Mouse (Mus musculus): Measurements from ENCODE around the gene Hexb. TPM values are rescaled to one million over a fixed set of nuclear protein-coding genes. Genes with fewer than 3 reads are reported as not detected.

Gene Hexb
- 29.5 and 30.5 TPM in 2 replicates for total RNA-seq (2017)

DNA sequence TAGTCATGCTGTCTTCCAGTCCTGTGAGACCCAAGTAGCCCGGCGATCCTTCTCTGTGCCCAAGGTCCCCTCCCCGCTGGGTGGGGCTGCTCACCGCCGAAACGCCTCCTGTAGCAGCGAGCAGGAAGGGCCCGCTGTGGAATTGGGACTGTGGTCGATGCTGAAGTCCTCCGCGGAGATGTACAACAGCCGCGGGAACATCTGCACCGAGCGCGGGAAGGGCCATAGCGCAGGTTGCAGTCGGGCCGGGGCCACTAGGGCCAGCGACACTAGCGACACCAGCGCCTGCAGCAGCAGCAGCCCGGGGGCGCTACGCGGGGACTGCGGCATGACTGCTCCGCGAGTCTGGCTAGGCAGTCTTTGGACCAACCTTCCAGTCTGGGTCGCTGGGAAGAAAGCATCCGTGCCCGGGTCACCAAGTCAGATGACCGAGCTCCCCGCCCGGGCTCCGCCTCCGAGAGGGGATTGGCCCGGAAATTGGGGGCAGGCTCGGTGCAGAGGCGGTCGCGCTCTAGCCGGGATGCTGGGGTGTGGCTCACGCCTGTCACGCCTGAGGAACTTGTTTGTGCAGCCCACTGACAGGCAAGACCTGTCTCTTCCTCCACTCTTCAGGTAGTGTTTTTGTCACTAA lies at the start of gene Hexb:
Gene Hexb (minus strand): TSS at position 426 of the 631 bp plus-strand sequence.
- peak; percentile 99 for ATAC-seq (replicated peaks; ENCODE audit: low read depth, poor library complexity, severe bottlenecking)

DNA sequence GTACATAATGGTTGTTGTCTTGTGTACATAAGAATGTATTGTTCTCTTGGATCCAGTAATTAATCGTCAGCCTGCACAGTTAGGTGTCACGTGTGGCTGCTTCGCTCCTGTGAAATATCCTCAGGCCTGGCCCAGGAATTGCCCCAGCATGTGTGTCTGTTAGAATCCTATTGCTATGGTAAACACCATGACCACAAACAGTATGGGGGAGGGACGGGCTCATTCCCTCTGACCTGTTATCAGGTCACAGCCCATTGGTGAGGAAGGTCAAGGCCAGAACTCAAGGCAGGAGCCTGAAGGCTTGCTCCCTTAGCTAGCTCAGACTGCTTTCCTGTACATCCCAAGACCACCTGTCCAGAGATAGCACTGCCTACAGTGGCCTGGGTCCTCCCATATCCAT lies 49.6 kb upstream of the Hexb start:
- no peak for ATAC-seq (replicated peaks; ENCODE audit: low read depth, poor library complexity, severe bottlenecking)

DNA sequence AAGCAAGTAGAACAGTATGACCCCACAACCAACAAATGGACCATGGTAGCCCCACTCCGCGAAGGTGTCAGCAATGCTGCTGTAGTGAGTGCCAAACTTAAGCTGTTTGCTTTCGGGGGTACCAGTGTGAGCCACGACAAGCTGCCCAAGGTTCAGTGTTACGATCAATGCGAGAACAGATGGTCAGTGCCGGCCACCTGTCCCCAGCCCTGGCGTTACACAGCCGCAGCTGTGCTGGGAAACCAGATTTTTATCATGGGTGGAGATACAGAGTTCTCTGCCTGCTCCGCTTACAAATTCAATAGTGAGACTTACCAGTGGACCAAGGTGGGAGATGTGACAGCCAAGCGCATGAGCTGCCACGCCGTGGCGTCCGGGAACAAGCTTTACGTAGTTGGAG lies 48.1 kb upstream of the Hexb start:
- ATAC-seq (replicated peaks; ENCODE audit: low read depth, poor library complexity, severe bottlenecking) = no peak

DNA sequence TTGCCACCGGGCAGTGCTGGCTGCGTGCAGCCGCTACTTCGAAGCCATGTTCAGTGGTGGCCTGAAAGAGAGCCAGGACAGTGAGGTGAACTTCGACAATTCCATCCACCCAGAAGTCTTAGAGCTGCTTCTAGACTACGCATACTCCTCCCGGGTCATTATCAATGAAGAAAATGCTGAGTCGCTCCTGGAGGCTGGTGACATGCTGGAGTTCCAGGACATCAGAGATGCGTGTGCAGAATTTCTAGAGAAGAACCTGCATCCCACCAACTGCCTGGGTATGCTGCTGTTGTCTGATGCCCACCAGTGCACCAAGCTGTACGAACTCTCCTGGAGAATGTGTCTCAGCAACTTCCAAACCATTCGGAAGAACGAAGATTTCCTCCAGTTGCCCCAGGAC lies 47.0 kb upstream of the Hexb start:
- ATAC-seq (replicated peaks; ENCODE audit: low read depth, poor library complexity, severe bottlenecking) = no peak

DNA sequence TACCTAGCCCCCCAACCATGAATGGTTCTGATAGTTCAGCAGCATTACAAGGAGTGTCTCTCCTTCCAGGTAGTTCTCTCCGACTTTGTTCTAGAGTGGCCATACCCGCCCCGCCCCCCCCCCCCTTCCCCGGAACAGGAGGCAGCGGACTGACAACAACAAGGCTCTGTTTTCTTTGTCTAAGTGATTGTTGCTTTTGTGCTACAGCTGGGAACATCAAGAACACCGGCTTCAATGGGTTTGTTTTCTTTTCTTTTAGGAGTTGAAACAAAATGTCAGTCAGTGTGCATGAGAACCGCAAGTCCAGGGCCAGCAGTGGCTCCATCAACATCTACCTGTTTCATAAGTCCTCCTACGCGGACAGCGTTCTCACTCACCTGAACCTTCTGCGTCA lies 46.6 kb upstream of the Hexb start:
- no peak for ATAC-seq (replicated peaks; ENCODE audit: low read depth, poor library complexity, severe bottlenecking)

DNA sequence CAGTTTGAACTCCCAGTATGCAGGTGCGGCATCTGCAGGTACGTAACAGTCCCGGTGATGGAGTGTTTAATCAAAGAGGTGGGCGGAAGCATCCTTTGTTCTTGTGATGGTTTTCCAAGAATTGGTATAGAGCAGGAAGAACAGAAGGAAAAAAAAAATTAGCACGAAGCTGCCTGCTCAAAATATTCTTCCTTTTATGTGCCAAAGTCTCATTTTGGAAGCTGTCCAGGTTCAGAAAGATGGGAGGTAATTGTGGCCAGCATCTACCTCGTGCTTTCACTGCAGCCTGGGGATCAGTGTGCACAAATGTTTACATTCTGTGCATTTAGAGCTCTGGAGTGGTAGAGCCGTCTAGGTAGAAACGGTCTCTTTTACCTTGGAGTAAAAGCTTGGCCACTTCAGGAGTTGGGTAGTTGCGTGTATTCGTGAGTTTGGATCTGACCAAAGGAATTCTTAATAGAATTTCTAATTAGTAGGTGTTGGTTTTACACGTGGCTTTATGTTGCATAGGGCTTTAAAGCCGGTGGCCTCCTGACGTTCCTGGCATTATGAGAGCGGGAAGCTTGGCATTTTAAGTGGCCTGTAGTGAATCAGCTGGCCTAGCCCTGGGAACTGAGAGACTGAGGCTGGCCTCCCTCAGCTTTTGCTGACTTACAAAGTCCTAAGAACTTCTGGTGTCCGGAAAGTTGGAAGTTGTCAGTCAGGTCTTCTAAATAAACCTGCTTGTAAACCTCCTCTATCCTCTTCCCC lies 46.0 kb upstream of the Hexb start:
- ATAC-seq (replicated peaks; ENCODE audit: low read depth, poor library complexity, severe bottlenecking) = no peak

DNA sequence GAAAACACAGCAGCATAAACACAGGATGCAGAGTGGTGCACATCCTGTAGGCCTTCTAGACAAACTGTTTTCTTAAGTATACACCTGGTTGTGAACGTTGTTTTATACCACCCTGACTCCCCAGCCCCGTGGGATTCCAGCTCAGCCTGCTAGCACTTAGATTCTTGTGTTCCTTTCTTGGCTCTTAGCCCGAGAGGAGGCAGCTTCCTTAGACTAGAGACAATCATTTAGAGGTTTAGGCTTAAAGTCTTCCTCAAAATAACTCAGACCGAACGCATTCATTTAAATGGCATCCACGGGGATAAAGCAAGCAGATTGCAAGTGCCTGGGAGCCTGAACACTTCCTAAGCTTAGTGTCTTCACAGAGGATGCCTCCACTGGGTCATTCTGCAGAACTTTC lies 44.6 kb upstream of the Hexb start:
- no peak for ATAC-seq (replicated peaks; ENCODE audit: low read depth, poor library complexity, severe bottlenecking)

DNA sequence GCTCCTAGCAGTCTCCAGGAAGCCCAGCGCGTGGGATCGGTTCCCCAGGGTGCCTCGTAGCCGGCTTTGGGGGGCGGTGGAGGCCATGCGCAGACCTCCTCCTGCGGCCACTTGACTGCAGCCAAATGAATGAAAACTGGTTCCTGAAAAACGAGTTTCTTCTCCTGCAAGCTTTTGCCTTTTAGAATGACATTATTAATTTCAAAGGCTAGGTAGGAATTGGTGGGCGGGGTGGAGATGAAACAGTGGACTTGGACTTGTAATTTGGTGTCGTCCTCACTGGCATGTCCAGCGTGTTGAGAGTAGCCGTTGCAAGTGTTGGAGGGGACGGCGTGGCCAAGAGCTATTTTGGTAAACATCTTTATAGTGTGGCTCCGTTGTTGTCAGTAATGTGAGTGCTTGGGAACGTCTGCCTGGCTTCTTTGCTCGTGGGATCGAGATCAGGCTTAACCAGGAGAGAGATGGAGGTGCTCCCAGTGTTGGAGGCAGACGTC lies 43.7 kb upstream of the Hexb start:
- ATAC-seq (replicated peaks; ENCODE audit: low read depth, poor library complexity, severe bottlenecking) = no peak

DNA sequence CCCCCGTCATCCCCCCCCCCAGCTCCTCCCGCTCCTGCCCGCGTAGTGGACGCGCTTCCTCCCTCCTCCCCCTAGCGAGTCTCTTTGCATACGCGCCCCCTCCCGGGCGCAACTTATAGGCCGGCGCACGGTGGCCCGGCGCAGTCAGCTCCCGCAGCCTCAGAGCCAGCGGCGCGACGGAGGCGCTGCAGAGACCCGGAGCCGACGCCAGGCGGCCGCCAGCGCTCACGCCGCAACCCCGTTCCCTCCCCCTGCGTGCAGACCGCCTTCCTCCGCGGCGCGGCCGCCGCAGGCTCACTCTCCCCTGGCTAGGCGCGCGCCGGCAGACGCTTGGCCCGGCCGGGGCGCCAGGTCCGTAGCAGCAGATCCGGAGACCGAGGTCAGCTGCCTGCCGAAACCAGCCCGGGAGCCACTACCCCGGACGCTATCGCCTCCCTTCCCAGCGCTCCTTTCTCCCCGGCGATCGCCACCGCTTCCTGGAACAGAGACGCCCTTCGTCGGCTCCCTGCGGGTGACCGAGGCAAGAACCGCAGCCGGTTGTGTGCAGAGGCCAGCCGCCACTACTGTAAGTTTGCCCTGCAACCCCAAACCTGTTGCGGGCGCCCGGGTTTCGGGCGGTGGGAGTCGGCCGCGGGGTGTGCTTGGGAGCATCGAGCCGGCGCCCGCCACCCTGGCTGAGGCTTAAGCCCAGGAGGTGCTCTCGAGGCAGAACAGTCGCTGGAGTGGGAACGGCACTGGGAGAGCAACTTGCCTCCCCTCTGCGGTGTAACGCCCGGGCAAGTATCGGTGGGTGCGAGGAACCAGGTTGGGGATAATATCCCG lies 43.0 kb upstream of the Hexb start, which contains the start of gene Enc1:
Gene Enc1 (plus strand): TSS at position 141 of the 822 bp plus-strand sequence.
- peak; percentile 76 for ATAC-seq (replicated peaks; ENCODE audit: low read depth, poor library complexity, severe bottlenecking)

DNA sequence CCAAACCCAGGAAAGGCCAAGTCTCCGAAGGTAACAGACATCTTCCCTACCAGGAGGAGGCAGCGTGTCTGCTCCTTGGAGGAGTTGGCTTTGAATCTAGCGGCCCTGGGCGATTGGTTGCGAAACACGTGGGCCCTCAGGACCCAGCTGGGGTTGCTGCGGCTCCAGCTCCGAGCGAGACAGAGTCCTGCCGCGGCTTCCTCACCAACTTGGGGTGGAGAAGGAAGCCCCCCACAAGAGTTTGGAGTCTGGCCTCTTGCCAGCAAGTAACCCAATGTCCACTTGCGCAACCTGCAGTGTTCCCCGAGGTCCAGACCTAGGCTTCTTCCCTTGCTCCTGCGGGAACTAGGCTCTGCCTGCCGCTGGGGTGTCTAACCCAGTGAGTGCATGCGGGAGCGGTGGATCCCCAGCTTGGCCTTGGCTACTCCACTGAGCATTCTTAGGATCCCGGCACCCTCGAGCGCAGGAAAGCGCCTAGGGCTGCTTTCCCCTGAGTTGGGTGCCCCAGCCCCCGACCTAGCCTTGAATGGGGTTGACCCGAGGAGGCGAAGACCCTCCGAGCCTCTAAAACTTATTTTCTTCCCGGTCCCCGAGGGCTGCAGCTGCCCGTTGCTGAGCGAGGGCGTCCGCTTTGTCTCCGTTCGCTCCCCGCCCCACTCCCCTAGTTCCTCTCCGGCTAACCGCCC lies 42.3 kb upstream of the Hexb start:
- peak; percentile 60 for ATAC-seq (replicated peaks; ENCODE audit: low read depth, poor library complexity, severe bottlenecking)

DNA sequence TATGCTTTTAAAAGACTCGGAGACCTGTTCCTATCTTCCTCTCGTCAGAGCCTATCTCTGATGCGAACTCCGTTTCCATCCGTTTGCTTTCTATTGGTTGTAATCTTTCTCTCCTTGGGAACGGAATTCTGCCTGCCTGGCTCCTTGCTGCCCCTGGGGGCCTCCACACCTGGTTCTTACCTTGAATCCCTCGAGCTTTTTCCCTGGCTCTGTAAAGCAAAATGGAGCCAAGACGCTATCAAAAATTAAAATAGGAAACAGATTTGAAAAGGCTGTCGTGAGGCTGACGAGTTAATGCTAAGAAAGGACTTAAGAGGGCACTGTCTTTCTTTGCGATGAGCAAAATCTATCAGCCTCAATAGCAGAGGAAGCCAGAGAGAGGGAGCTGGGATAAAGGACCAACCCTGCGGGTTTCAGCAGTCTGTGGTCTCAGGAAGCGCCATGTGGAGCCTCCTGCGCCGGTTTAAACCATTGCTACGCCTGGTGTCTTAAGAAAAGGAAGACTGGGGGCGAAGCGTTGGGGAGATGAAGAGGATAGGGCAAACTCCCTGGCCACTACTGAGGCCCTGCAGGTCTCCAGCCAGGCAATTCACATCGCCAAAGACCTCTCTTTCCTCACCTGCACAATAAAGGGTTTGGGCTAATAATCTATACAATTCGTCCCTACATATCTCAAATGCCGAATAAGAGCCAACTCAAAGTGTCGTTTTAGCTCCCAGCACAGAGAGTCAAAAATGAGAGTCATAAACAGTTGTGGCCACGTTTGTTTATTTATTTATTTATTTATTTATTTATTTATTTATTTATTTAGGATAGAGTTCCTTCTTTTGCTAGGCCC lies 41.4 kb upstream of the Hexb start:
- peak; percentile 30 for ATAC-seq (replicated peaks; ENCODE audit: low read depth, poor library complexity, severe bottlenecking)

DNA sequence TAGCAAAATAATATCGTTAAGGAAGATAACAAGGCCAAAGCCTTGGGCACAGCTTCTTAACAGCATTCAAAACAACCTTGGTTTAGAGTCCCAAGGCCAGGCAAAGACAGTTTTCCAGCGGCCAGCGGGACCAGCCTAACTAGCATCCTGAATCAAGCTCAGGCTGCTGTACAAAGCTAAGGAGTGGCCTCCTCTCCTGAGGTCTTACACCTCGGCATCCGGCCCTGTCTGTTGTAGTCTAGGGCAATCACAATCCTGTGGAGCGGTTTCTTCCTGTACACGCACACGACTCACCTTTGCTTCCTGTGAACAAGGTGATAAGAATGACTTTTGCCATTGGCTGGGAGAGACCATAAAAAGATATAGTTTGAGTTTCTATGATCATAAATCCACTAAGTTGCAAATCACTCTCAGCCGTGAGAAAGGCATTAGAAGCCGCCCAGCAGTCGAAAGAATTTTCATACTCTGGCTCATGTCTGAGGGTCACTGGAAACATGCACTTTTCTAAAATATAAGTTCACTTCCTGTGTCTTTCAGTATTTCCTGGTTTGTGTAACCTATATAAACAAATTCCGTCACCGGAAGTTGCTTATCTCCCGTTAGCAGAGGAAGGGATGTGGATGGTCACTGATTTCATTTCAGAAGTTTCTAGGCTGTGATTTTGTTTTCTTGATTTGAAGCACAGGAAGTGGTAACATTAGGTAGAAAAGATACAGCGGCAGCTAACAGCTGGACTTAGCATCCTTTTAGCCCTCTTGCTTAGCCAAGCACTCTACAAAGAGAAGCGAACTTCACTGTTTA lies 40.2 kb upstream of the Hexb start:
- no peak for ATAC-seq (replicated peaks; ENCODE audit: low read depth, poor library complexity, severe bottlenecking)

DNA sequence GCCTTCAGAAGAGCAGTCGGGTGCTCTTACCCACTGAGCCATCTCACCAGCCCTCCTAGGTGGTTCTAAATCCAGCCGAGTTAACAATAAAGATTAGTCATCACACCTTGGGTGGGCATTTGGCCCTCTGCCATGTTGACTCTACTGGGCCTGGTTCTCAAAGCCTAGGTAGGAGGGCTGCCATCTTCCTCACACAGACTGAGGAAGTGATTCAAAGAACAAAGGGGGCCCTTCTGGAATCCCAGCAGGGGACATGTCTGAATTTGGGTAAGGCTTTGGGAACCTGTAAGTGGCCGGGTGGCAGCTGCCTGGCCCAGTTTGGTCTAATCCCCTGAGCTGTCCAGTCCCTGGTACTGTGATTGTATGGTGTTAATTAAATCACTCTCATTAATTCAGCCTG lies 39.5 kb upstream of the Hexb start:
- no peak for ATAC-seq (replicated peaks; ENCODE audit: low read depth, poor library complexity, severe bottlenecking)

DNA sequence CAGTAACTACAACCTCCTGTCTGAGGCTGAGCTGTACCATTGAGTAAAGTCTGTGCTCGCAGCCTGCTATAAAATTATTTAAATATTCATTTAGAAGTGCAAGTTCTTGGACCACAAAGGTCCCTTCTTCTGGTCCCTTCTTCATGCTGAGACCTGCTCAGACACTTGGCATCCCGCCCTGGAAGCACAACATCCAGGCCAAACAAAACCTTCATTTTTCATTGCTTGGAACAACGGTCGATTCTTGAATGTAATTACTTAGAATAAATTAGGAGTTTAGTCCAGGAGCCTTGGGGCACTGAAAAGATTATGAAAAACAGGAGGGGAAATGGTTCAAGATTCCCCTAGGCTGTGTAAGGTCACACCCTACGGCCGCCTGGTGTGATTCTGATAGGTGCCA lies 37.8 kb upstream of the Hexb start:
- no peak for ATAC-seq (replicated peaks; ENCODE audit: low read depth, poor library complexity, severe bottlenecking)

DNA sequence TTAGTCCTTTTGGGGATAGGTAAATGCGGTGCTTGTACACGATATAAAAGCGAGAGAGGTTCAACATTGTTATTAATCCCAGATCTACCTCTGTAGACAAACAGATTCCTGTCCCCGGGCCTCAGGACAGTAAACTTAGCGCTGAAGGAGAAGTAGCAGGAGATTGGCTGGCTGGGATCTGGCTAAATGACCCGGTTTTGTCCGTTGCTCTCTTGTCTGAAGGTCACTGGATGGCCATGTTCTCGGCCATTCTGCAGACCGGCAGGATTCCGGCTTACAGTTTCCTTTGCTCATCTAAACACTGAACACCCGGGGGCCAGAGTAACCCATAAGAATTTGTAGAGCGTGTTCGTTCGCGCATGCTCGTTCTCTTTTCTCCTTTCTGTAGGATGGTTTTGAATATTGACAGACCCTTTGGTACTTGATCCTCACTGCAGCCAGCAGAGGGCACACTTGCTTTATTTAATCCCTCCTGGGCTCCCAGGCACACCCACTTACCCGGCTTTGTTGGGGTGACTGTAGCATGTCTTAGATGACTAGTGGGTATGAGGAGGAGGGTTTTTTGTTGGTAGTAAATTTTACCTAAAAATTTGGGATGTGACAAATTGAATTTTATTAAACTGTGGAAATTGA lies 36.7 kb upstream of the Hexb start:
- ATAC-seq (replicated peaks; ENCODE audit: low read depth, poor library complexity, severe bottlenecking) = peak; percentile 85

DNA sequence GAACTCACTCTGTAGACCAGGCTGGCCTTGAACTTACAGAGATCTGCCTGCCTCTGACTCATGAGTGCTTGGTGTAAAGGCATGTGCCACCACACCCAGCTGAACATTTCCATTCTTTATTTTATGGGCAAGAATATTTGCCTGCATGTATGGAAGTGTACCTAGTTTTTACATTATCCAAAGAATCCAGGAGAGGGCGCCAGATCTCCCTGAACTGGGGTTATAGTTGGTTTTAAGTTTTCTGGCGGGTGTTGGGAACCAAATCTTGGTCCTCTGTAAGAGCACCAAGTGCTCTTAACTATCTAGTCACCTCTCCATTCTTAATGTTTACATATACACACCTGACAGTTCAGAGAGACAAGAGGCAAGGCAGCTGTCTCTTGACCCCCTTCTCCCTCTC lies 34.9 kb upstream of the Hexb start:
- ATAC-seq (replicated peaks; ENCODE audit: low read depth, poor library complexity, severe bottlenecking) = no peak

DNA sequence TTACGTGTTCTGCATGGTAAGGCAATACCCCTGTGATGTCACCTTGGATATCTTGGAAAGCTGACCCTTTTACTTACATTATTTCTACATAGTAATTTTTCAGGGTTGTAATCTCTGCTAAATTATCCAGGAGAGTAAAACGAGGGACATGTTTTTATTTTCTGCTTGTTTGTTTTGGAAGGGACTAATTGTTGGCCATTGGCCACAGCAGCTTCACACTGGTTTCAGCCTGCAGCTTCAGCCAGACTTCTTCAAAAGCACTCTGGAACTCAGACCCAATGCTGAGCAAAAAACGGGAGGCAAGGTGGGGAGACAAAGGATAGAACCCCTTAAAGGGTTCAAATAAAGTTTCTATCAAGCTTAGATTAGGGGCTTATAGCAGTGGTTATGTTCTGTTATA lies 31.9 kb upstream of the Hexb start:
- no peak for ATAC-seq (replicated peaks; ENCODE audit: low read depth, poor library complexity, severe bottlenecking)

DNA sequence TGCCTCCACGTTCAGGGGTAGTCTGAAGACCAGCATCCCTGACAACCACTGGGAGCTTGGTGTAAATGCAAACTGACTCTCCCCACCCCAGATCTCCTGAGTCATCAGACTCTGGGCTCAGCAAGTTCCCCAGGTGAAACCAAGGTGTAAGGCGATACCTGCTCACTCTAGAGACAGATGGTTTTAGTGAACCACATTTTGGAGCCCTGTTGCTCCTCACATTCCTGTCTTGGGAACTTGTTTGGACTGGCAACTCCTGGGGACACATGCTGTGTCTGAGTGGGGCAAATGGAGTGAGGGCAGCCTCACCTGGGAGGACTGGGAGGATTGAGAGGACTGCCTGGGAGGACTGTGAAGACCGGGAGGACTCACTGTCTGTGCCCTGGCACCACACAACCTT lies 29.6 kb upstream of the Hexb start:
- no peak for ATAC-seq (replicated peaks; ENCODE audit: low read depth, poor library complexity, severe bottlenecking)

All from common myeloid progenitor, adult 5-6 weeks (primary cell).